Mouse (Mus musculus): ENCODE data around the gene Ccl6.

Gene Ccl6

GRCm38 (mm10) chr11:83595669-83596455 lies 3.0 kb upstream of the Ccl6 start:
- no peak for DNase-seq

- DNase-seq = no peak
Observed at GRCm38 (mm10) chr11:83593453-83593852, 566 bp upstream of the Ccl6 start.

DNA sequence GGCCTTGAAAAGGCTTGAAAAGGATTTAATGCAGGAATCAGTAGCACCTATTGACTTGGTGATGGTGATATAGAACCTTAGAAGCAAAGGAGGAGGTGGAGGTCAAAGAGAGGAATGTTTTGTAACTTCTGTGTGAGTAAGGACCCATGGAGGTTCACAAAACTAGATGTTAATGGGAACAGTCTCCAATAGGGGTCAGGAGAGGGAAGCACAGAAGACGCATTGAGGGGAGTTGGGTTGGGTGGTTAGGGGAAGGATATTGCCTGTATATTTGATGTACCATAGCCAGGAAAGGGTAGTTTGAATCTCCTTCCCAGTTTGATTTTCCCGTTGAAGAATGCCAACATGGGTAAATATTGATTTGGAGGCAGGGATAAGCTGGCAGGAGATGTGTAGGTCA lies 8.7 kb downstream of the Ccl6 start:
- DNase-seq = no peak

GRCm38 (mm10) chr11:83583450-83583754 lies 9.5 kb downstream of the Ccl6 start:
- DNase-seq = no peak

DNA sequence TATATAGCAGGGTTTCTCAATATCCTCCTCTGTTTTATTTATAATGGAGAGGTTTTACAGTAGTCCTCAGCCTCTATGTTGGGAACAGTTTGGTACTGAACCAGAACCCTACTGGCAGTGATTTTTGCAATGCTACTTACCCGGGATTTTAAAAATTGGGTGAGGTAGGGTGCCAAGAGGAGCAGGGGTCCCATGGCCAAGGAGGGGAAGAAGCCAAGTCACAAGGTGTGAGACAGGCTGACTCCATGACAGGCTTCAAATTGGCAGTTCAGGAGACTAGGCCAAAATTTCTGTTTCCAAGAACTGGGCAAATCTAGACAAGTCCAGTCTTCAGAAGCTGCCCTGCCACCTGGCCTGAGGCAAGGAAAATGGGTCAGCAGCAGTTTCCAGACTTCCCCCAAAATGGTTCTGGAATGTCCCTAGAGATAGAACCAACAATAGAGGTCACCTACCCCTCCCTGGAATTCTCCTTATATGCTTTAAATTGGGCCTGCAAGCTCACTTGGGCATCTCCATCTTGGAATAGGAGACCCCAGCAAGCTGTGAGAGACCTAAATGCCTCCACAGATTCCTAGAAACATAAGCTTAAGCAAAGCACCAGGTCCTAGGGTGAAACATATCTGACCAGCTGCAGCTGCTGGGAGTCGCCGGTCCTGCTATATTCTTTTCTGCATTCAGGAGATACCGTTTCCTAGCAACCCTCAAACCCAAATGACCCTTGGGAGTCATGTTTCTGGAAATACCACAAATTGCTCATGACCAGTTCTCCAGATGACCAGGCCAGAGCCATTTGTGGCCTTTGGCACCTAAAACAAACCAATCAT lies 10.0 kb downstream of the Ccl6 start:
- DNase-seq = no peak

DNA sequence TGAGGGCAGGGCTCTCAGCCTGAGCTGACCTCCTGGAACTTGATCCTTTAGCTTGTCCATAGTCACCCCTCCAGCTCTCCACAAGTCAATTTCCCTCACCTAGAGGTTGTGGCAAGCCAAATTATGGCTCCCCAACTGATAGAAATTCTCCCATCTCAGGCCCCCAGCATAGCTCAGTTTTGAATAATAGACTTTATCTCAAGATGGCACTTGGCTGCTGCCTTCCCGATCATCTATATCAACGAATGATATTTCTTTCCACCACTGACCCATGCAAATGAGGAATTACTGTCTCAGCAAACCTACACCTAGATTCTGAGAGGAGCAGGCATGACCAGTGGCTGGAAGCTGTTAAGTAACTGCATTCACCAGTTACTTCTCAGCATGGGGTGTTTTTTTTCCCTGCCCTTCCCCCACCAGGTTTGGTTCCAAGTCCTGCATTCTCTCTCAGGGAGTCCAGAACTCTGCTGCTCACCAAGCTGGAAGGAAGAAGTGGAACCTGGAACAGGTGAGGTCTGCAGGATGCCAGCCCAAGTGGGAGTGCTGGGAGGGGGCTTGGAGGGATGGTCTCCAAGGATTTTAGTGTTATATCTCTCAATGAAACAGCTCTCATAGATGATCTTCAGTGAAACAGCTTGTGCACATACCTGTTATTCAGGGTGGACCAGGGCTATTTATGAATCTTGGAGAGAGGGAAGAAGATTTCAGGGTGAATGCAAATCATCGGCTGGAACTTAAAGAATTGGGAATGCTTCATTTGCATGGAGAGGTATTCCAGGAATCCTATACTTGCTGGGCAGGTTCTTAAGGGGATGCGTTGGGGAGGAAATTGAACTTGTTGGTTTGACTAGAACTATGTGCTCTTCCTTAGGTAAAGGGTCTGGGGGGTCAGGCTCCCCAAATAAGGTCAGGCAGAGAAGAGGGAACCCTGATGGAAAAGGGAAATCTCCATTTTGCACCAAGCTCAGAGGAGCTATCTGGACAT lies 11.0 kb downstream of the Ccl6 start:
- DNase-seq = no peak

- no peak for DNase-seq
Observed at GRCm38 (mm10) chr11:83580699-83581232, 12.1 kb downstream of the Ccl6 start.

DNA sequence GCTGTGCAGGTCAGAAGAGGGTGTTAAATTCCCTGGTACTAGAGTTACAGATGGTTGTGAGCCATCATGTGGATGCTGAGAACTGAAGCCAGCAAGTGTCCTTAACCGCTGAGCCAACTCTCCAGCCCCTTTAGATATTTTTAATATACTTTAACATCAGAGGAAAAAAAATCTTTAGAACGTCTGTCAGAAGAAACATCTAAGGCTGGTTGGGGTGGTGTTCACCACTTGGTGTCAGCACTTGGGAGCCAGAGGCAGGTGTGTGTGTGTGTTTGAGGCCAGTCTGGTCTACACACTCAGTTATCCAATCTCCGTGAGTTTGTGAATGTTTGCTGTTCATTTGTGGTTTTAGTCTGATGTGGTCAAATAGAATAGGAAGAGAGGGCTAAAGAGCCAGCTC lies 13.9 kb downstream of the Ccl6 start:
- no peak for DNase-seq

- no peak for DNase-seq
Observed at GRCm38 (mm10) chr11:83578186-83578760, 14.6 kb downstream of the Ccl6 start, which contains the start of gene Ccl9. Gene Ccl9 (minus strand): TSS chr11:83578636.

- no peak for DNase-seq
Observed at GRCm38 (mm10) chr11:83576927-83577555, 15.8 kb downstream of the Ccl6 start.

- no peak for DNase-seq
Observed at GRCm38 (mm10) chr11:83572834-83573233, 20.1 kb downstream of the Ccl6 start.

GRCm38 (mm10) chr11:83572223-83572622 lies 20.7 kb downstream of the Ccl6 start:
- peak in 1 of 2 experiments; percentile 16 for DNase-seq

DNA sequence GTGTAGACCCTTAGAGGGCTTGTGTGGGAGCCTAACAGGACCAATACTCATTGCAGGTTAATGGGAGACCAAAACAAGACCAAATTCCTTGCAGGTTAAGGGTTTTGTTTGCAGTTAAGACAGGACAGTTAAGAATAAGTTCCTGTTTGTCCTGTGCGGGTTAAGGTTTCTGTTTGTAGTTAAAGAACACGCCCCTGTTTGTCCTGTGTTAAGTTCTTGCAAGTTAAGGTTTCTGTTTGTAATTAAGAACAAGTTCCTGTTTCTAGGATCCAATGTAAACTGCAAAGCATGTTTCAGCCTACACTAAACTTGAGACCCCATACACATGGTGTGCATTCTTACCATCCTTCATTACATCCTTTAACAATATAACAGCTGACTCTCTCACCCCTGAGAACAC lies 22.7 kb downstream of the Ccl6 start:
- no peak for DNase-seq

DNA sequence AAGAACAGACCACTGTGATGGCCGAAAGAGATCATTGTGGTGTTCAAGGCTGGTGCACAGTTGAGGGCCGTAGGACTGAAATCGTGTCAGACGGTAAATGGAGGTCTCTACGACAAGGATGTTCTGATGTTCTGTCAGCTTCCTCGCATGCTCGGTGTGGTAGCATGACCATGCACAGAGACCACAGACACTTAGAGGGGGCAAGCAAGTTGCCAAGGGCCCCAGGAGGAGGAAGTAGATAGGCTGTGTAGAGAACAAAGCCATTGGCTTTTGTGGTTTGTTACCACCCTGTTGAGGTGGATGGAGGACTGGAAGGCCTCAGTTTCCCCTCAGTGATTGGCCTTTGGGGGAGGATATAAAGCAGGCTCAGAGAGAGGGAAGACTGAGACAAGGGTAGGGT lies 23.6 kb downstream of the Ccl6 start:
- DNase-seq = no peak

DNA sequence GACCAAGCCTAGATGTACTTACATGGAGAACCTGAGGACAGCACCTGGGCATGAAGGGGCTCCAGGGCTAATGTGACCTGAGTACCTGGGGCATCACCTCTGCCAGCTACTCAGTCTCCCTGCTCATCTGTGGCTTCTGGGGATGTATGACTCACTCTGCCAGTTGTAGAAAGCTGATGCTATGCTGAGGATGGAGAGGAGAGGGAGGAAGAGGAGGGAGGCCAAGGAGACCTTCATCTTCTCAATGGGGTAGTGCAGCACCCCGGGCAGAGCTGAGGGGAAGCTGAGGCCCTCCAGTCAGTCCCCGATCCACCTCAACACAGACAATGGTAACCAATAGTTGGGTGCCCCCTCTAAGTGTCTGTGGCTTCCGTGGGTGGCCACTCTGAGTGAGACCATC lies 24.1 kb downstream of the Ccl6 start:
- DNase-seq = no peak

DNA sequence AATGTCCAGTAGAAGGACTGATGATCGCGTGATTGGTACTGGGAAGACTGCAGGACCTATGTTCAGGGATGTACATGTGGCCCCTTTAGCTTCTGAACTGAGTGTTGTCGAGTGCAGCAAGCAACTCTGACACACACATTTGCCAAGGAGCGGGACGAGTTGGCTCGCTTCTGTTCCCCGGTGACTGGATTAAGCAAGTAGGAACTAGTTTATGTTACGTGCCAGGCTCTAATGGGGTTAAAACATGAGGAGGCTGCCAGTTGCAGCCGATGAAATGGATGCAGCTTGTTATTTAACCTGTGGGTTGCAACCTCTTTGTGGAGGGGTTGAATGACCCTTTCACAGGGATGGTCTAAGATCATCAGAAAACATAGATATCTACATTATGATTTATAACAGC lies 24.8 kb downstream of the Ccl6 start:
- no peak for DNase-seq

GRCm38 (mm10) chr11:83567311-83567710 lies 25.6 kb downstream of the Ccl6 start:
- DNase-seq = no peak

DNA sequence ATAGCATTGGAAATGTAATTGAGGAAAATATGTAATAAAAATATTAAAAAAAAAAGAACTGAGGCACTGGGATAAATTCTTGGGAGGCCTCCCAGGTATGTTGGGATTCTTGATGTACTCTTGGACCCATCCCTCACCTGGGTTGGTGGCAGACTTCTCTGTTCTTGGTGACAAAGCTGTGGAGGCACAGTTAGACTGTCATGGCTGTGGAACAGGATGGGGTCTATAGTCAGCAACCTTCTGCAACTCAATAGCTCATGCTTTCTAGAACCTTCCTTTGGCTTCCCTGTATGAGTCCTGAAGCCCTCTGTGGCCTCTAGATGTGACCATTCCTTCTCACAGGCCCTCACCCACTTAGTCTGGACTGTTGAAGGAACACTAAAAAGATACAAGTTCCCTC lies 26.3 kb downstream of the Ccl6 start:
- no peak for DNase-seq

DNA sequence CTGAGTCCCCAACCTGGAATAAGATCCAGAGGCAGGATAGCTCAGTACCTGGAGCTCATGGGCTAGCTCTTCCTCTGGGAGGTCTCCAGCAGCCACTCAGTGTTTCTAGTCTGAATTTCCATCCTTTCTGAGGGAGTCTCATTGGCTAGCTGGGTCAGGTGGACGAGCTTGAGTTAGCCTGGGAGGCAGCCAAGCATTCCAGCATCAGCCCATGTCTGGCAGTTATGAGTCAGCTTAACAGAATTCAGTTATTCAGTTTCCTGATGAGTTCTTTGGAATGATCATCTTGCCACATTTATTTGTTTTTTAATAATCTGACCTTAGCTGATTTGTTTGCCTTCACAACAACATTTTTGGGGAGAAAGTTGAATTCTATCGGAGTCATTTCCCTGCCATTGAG lies 29.1 kb downstream of the Ccl6 start:
- no peak for DNase-seq

DNA sequence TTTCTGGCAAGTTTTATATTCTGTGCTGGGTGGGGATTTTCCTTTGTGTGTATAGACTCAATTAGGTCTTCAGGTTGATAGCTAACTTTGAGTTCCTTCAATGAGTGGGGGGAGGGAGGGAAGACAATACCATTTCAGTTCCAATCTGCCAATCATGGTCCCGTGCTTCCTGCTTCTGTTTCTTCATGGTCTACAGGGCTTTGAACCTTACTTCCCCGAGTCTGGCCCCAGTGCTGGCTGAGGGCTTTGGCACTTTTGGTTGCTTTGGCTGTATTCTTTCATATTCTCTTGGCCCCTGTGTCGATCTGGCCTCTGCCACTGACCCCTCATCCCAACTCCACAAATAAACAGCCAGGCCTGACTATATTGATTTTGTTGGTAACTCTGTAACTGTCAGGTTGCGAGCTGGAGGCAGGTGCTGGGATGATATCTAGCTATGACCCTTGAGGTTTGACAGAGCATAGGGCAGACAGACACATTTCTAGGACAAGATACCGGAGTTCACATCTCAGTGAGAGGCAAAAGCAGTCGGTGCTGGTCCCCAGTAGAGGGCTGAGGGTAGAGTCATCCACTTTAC lies 30.5 kb downstream of the Ccl6 start:
- no peak for DNase-seq

- DNase-seq = no peak
Observed at GRCm38 (mm10) chr11:83560405-83560804, 32.5 kb downstream of the Ccl6 start.

DNA sequence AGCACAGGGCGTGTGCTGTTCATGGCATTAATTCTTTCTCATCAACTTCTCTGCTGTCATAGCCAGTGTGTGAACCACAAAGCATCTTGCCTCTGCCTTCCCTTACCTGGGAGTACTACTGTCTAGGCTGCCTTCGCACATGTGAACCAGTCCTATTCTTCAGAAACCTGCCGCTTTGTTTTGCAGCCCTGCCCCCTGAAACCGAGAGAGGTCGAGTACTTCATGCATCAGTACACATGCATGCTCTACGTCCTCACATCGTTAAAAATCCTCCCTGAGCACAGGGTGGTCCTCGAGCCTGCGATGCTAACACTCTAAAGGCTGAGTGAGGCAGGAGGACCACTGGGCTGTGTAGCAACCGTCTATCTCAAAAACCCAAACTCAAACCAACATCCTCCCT lies 35.8 kb downstream of the Ccl6 start:
- DNase-seq = no peak
